Comparison of ENCODE assay signal across 21 mouse cellular contexts in genomic region chrX:137149050-137149449, GRCm38 (mm10). TPM values are rescaled to one million over a fixed set of nuclear protein-coding genes. Genes with fewer than 3 reads are reported as not detected.
DNase-seq lines count a peak whose midpoint lies in the region; TF ChIP-seq lines count a peak whose summit lies in the region.
"Had no signal": no experiment of that assay in that cellular context is flagged by ENCODE, and none has a peak within 500 bp of the region (broad histone marks: within the 10 kb centered on the region; RNA-seq: fewer than 3 reads in every experiment).

No protein-coding gene starts in this region.

- dilution Hi-C loops in CH12.LX (cut with MboI; ENCODE audit: extremely low pct_ligation_motif_present, extremely low pct_unique_long_range_greater_than_20kb, low sequenced_read_pairs), result no loop called here

- in situ Hi-C loops in CH12.LX (cut with MboI; ENCODE audit: low pct_ligation_motif_present, low pct_unique_long_range_greater_than_20kb, low sequenced_read_pairs), result no loop called here

- no peaks in the 10 kb centered on the region for H3K27me3 ChIP-seq in CH12.LX (replicated peaks)

- H3K79me2 ChIP-seq in CH12.LX (replicated peaks; ENCODE audit: control insufficient read depth, extremely low read depth, insufficient read depth, poor library complexity, severe bottlenecking), result peaks cover 29% of the 10 kb centered on the region

- peak overlapping the region; percentile 6; the same call in 1 of the 2 replicates for H3K27ac ChIP-seq in CH12.LX (ENCODE audit: insufficient read depth, low read depth)
- no peak overlapping the region for H3K27ac ChIP-seq in layer of hippocampus, adult 2 months

- peaks cover 0 to 2% of the 10 kb centered on the region in 2 experiments for H3K36me3 ChIP-seq in CH12.LX (replicated peaks in 1 of 2; ENCODE audit: control insufficient read depth in 1 of 2, insufficient read depth in 1 of 2, low read length in 1 of 2)
- H3K36me3 ChIP-seq: G1E had no signal

- H3K9ac ChIP-seq in CH12.LX (ENCODE audit: insufficient read depth, low read depth), result peak overlapping the region; percentile 67; the same call in 1 of the 2 replicates

- no peak for TF ChIP-seq RAD21 in CH12.LX (IDR thresholded peaks at IDR 0.05; ENCODE audit: low read depth, low read length)

- no peaks in the 10 kb centered on the region for H3K4me1 ChIP-seq in CH12.LX (ENCODE audit: control insufficient read depth in 1 of 2, insufficient read depth in 2 of 2)

- peak; percentile 72 for TF ChIP-seq POLR2A in CH12.LX (IDR thresholded peaks at IDR 0.05; ENCODE audit: low read depth, low read length)

- H3K9me3 ChIP-seq in CH12.LX (replicated peaks; ENCODE audit: low read length), result no peaks in the 10 kb centered on the region
- H3K9me3 ChIP-seq: G1E had no signal

- peak; percentile 34 for DNase-seq in CH12.LX (ENCODE audit: extremely low read depth)
- no peak for DNase-seq in layer of hippocampus, adult 2 months (ENCODE audit: low spot score in 2 of 2)
- DNase-seq: adrenal gland, adult 2 months; adrenal gland, adult 8-10 months; adrenal gland, postnatal 10 days; adrenal gland, postnatal 14 days; adrenal gland, postnatal 25 days; adrenal gland, postnatal 36 days; B cell, adult 2 months; cerebellum, adult 11 months; cerebellum, adult 11-12 months; cerebellum, adult 18-20 months; cerebellum, adult 2 months; cerebellum, adult 8-10 months had no signal

- H3K4me2 ChIP-seq in CH12.LX (ENCODE audit: insufficient read depth, low read depth, poor library complexity, severe bottlenecking), result 0 out of 2 replicates have a peak overlapping the region, but pooled peaks have one; percentile 10

- peak overlapping the region; percentile 3 to 72 (median 48) for H3K4me3 ChIP-seq in CH12.LX (replicated peaks in 1 of 3; ENCODE audit: low read depth in 2 of 3, low read length in 2 of 3, poor library complexity in 1 of 3)
- no peak overlapping the region for H3K4me3 ChIP-seq in layer of hippocampus, adult 2 months

- no peak for TF ChIP-seq EP300 in CH12.LX (IDR thresholded peaks at IDR 0.05; ENCODE audit: low read length)

- TF ChIP-seq CTCF in CH12.LX (conservative IDR thresholded peaks at IDR 0.05 in 1 of 2, IDR thresholded peaks at IDR 0.05 in 1 of 2; ENCODE audit: low read depth in 2 of 2, low read length in 2 of 2), result no peak
- TF ChIP-seq CTCF in layer of hippocampus, adult 2 months (conservative IDR thresholded peaks at IDR 0.05), result no peak

TF ChIP-seq in CH12.LX, 34 proteins besides CTCF, POLR2A, EP300 and RAD21:
- TF ChIP-seq UBTF (IDR thresholded peaks at IDR 0.05; ENCODE audit: low read depth, low read length) (no peak), USF2 (conservative IDR thresholded peaks at IDR 0.05; ENCODE audit: low read depth, low read length) (no peak), USF1 (IDR thresholded peaks at IDR 0.05; ENCODE audit: low read depth, low read length) (no peak), MXI1 (IDR thresholded peaks at IDR 0.05; ENCODE audit: low read depth, low read length) (peak; percentile 43; the same call in 1 of the 2 replicates), ZKSCAN1 (IDR thresholded peaks at IDR 0.05; ENCODE audit: borderline replicate concordance, low read depth, low read length) (no peak), GABPA (IDR thresholded peaks at IDR 0.05; ENCODE audit: insufficient replicate concordance, low read depth, low read length) (no peak), MYC (IDR thresholded peaks at IDR 0.05; ENCODE audit: low read depth, low read length) (peak; percentile 81), KAT2A (IDR thresholded peaks at IDR 0.05; ENCODE audit: insufficient replicate concordance, low read length) (peak; percentile 68; the same call in 1 of the 2 replicates), HCFC1 (IDR thresholded peaks at IDR 0.05; ENCODE audit: low read depth, low read length) (peak; percentile 63), ZMIZ1 (IDR thresholded peaks at IDR 0.05; ENCODE audit: low read depth, low read length) (no peak; the same call in 1 of the 2 replicates), ELF1 (IDR thresholded peaks at IDR 0.05; ENCODE audit: low read depth, low read length) (peak; percentile 61; the same call in 1 of the 2 replicates), NRF1 (IDR thresholded peaks at IDR 0.05; ENCODE audit: low read depth, low read length) (no peak), MAX (IDR thresholded peaks at IDR 0.05; ENCODE audit: low read length) (peak; percentile 41; the same call in 1 of the 2 replicates), NELFE (IDR thresholded peaks at IDR 0.05; ENCODE audit: low read depth, low read length) (peak; percentile 73), POLR2AphosphoS2 (IDR thresholded peaks at IDR 0.05; ENCODE audit: low read depth, low read length) (no peak), TCF12 (IDR thresholded peaks at IDR 0.05; ENCODE audit: low read depth, low read length) (peak; percentile 65), ETS1 (conservative IDR thresholded peaks at IDR 0.05; ENCODE audit: low read depth, low read length) (no peak), IRF4 (IDR thresholded peaks at IDR 0.05; ENCODE audit: low read depth, low read length) (no peak), MAFK (IDR thresholded peaks at IDR 0.05; ENCODE audit: insufficient replicate concordance, low read length) (no peak), TBP (conservative IDR thresholded peaks at IDR 0.05; ENCODE audit: low read depth, low read length) (0 out of 2 replicates have a peak, but pooled peaks have one; percentile 53), SMC3 (IDR thresholded peaks at IDR 0.05; ENCODE audit: low read depth, low read length) (no peak), RCOR1 (conservative IDR thresholded peaks at IDR 0.05; ENCODE audit: low read depth, low read length) (no peak), BHLHE40 (IDR thresholded peaks at IDR 0.05; ENCODE audit: low read depth, low read length) (no peak), E2F4 (IDR thresholded peaks at IDR 0.05; ENCODE audit: insufficient replicate concordance, low read depth, low read length) (0 out of 2 replicates have a peak, but pooled peaks have one; percentile 26), JUN (IDR thresholded peaks at IDR 0.05; ENCODE audit: insufficient read depth, low read depth, low read length) (no peak)
TF ChIP-seq in CH12.LX: peak in this region for 10.

RNA-seq across cellular contexts. Expression of gene Esx1, which starts 27.2 kb away (rescaled TPM):
- total RNA-seq in CH12.LX (2012; rRNA removed) (0.47 and 0.63 TPM in 2 replicates), CH12.LX (2014; rRNA removed) (0.17 TPM in 1 of 2 replicates, not detected in the other)
- polyA plus RNA-seq in CH12.LX (2012; ENCODE audit: insufficient read length, low read depth), result 2.1 and 2.4 TPM in 2 replicates
- total RNA-seq in layer of hippocampus, adult 2 months (2021), result not detected
- total RNA-seq: adrenal gland, adult 18-20 months; adrenal gland, adult 2 months; adrenal gland, adult 8-10 months; adrenal gland, postnatal 10 days; adrenal gland, postnatal 14 days; adrenal gland, postnatal 25 days; adrenal gland, postnatal 36 days; adrenal gland, postnatal 4 days; G1E; MEL had no signal
- polyA plus RNA-seq: activated CD4-positive, CD25-positive, alpha-beta regulatory T cell, adult 4 months; adrenal gland, adult 2 months; brain, embryonic 14.5 days; CD4-positive, CD25-positive, alpha-beta regulatory T cell, adult 4 months; cerebellum, adult 2 months; G1E had no signal
